Mouse (Mus musculus): Measurements from ENCODE around the gene Usf1.

Usf1 gene

GRCm38 (mm10) chr1:171457568-171457967, 46.5 kb downstream of the Usf1 start:
- no peak for DNase-seq

- no peak for DNase-seq
Measured at GRCm38 (mm10) chr1:171459791-171460190, 48.7 kb downstream of the Usf1 start.

- no peak for DNase-seq
Measured at GRCm38 (mm10) chr1:171460551-171461503, 49.7 kb downstream of the Usf1 start.

- DNase-seq, result no peak
Measured at GRCm38 (mm10) chr1:171463133-171463532, 52.0 kb downstream of the Usf1 start.

GRCm38 (mm10) chr1:171465749-171466412, 54.8 kb downstream of the Usf1 start:
- no peak for DNase-seq

GRCm38 (mm10) chr1:171466565-171466964, 55.5 kb downstream of the Usf1 start:
- no peak for DNase-seq
